Mouse (Mus musculus): ENCODE data around the gene Srrm4. TPM values are rescaled to one million over a fixed set of nuclear protein-coding genes. Genes with fewer than 3 reads are reported as not detected.
"Not testable (repeated sequence)": the region's sequence is repeated elsewhere in the genome, so short reads cannot be mapped to it uniquely, and the experiment has no call there.

Srrm4 gene
- polyA plus RNA-seq, 1 experiment from 2014 or later = 4.3 TPM

- Histone ChIP-seq H3K36me3 (replicated peaks) (peaks cover 4% of the 10 kb centered on the region; the same call in 1 of the 2 replicates), H3K27ac (replicated peaks) (no peak overlapping the region), H3K27me3 (replicated peaks; ENCODE audit: low read depth, poor library complexity, severe bottlenecking) (peaks cover 74% of the 10 kb centered on the region), H3K9me3 (no peaks in the 10 kb centered on the region), H3K4me3 (no peak overlapping the region), H3K4me1 (peaks cover 19% of the 10 kb centered on the region)
- 37% methylated on average over 23 of the region's 23 CpGs for WGBS
- DNase-seq (ENCODE audit: low spot score) = no peak
These were observed 145.1 kb downstream of the Srrm4 start for GRCm38 (mm10) chr5:116446552-116446951.

GRCm38 (mm10) chr5:116445634-116446367 lies 145.8 kb downstream of the Srrm4 start:
- H3K27ac ChIP-seq (replicated peaks) = no peak overlapping the region
- 43% methylated on average over 10 of the region's 10 CpGs for WGBS
- H3K4me3 ChIP-seq = no peak overlapping the region
- H3K4me1 ChIP-seq = peaks cover 19% of the 10 kb centered on the region
- peaks cover 4% of the 10 kb centered on the region; the same call in 1 of the 2 replicates for H3K36me3 ChIP-seq (replicated peaks)
- H3K27me3 ChIP-seq (replicated peaks; ENCODE audit: low read depth, poor library complexity, severe bottlenecking) = peaks cover 73% of the 10 kb centered on the region
- H3K9me3 ChIP-seq = no peaks in the 10 kb centered on the region
- no peak for DNase-seq (ENCODE audit: low spot score)

- peaks cover 4% of the 10 kb centered on the region; the same call in 1 of the 2 replicates for H3K36me3 ChIP-seq (replicated peaks)
- H3K4me3 ChIP-seq = no peak overlapping the region
- H3K4me1 ChIP-seq = peaks cover 18% of the 10 kb centered on the region
- WGBS = 59% methylated on average over 27 of the region's 27 CpGs
- peaks cover 62% of the 10 kb centered on the region for H3K27me3 ChIP-seq (replicated peaks; ENCODE audit: low read depth, poor library complexity, severe bottlenecking)
- peak; percentile 52 for DNase-seq (ENCODE audit: low spot score)
- no peaks in the 10 kb centered on the region for H3K9me3 ChIP-seq
- H3K27ac ChIP-seq (replicated peaks) = no peak overlapping the region
These were observed 147.1 kb downstream of the Srrm4 start for GRCm38 (mm10) chr5:116444517-116444916.

- Histone ChIP-seq H3K36me3 (replicated peaks) (peaks cover 4% of the 10 kb centered on the region; the same call in 1 of the 2 replicates), H3K27me3 (replicated peaks; ENCODE audit: low read depth, poor library complexity, severe bottlenecking) (peaks cover 53% of the 10 kb centered on the region), H3K4me3 (no peak overlapping the region), H3K27ac (replicated peaks) (no peak overlapping the region), H3K4me1 (peaks cover 9% of the 10 kb centered on the region), H3K9me3 (no peaks in the 10 kb centered on the region)
- WGBS = 81% methylated on average over 8 of the region's 8 CpGs
- no peak for DNase-seq (ENCODE audit: low spot score)
These were observed 148.1 kb downstream of the Srrm4 start for GRCm38 (mm10) chr5:116443459-116443940.

GRCm38 (mm10) chr5:116442697-116443458 lies 148.7 kb downstream of the Srrm4 start:
- 68% methylated on average over 7 of the region's 7 CpGs for WGBS
- Histone ChIP-seq H3K9me3 (no peaks in the 10 kb centered on the region), H3K4me3 (no peak overlapping the region), H3K4me1 (peaks cover 9% of the 10 kb centered on the region), H3K36me3 (replicated peaks) (peaks cover 4% of the 10 kb centered on the region; the same call in 1 of the 2 replicates), H3K27me3 (replicated peaks; ENCODE audit: low read depth, poor library complexity, severe bottlenecking) (peaks cover 46% of the 10 kb centered on the region), H3K27ac (replicated peaks) (no peak overlapping the region)
- no peak for DNase-seq (ENCODE audit: low spot score)

- Histone ChIP-seq H3K27ac (replicated peaks) (no peak overlapping the region), H3K4me3 (no peak overlapping the region), H3K9me3 (no peaks in the 10 kb centered on the region), H3K4me1 (peaks cover 7% of the 10 kb centered on the region), H3K27me3 (replicated peaks; ENCODE audit: low read depth, poor library complexity, severe bottlenecking) (peaks cover 23% of the 10 kb centered on the region), H3K36me3 (replicated peaks) (peaks cover 4% of the 10 kb centered on the region; the same call in 1 of the 2 replicates)
- DNase-seq (ENCODE audit: low spot score) = no peak
- 75% methylated on average over 4 of the region's 4 CpGs for WGBS
These were observed 151.4 kb downstream of the Srrm4 start for GRCm38 (mm10) chr5:116440251-116440650.

GRCm38 (mm10) chr5:116438328-116438727 lies 153.3 kb downstream of the Srrm4 start:
- no peak overlapping the region for H3K27ac ChIP-seq (replicated peaks)
- no peak for DNase-seq (ENCODE audit: low spot score)
- WGBS = 41% methylated on average over 4 of the region's 4 CpGs

GRCm38 (mm10) chr5:116436117-116436516 lies 155.5 kb downstream of the Srrm4 start:
- Histone ChIP-seq H3K27me3 (replicated peaks; ENCODE audit: low read depth, poor library complexity, severe bottlenecking) (no peaks in the 10 kb centered on the region), H3K4me1 (peaks cover 10% of the 10 kb centered on the region; the same call in 1 of the 2 replicates), H3K9me3 (no peaks in the 10 kb centered on the region), H3K4me3 (no peak overlapping the region), H3K27ac (replicated peaks) (no peak overlapping the region), H3K36me3 (replicated peaks) (no peaks in the 10 kb centered on the region)
- no peak for DNase-seq (ENCODE audit: low spot score)

More at GRCm38 (mm10) chr5:116438328-116438727, 153.3 kb downstream of the Srrm4 start:
- Histone ChIP-seq H3K4me1 (peaks cover 10% of the 10 kb centered on the region; the same call in 1 of the 2 replicates), H3K4me3 (no peak overlapping the region), H3K9me3 (no peaks in the 10 kb centered on the region), H3K27me3 (replicated peaks; ENCODE audit: low read depth, poor library complexity, severe bottlenecking) (peaks cover 7% of the 10 kb centered on the region; the same call in 1 of the 2 replicates), H3K36me3 (replicated peaks) (peaks cover under 1% of the 10 kb centered on the region; the same call in 1 of the 2 replicates)

GRCm38 (mm10) chr5:116434976-116435850 lies 156.4 kb downstream of the Srrm4 start:
- DNase-seq (ENCODE audit: low spot score) = no peak
- no peaks in the 10 kb centered on the region for H3K27me3 ChIP-seq (replicated peaks; ENCODE audit: low read depth, poor library complexity, severe bottlenecking)
- no peaks in the 10 kb centered on the region for H3K36me3 ChIP-seq (replicated peaks)
- H3K4me1 ChIP-seq = peaks cover 10% of the 10 kb centered on the region; the same call in 1 of the 2 replicates
- no peaks in the 10 kb centered on the region for H3K9me3 ChIP-seq
- H3K4me3 ChIP-seq = no peak overlapping the region
- H3K27ac ChIP-seq (replicated peaks) = no peak overlapping the region
- WGBS = 70% methylated on average over 13 of the region's 13 CpGs

GRCm38 (mm10) chr5:116432871-116433270 lies 158.7 kb downstream of the Srrm4 start:
- no peaks in the 10 kb centered on the region for H3K36me3 ChIP-seq (replicated peaks)
- no peaks in the 10 kb centered on the region for H3K9me3 ChIP-seq
- no peak overlapping the region for H3K27ac ChIP-seq (replicated peaks)
- no peak for DNase-seq (ENCODE audit: low spot score)
- H3K4me1 ChIP-seq = peaks cover 3% of the 10 kb centered on the region
- no peaks in the 10 kb centered on the region for H3K27me3 ChIP-seq (replicated peaks; ENCODE audit: low read depth, poor library complexity, severe bottlenecking)
- H3K4me3 ChIP-seq = no peak overlapping the region
- WGBS = 40% methylated on average over 7 of the region's 7 CpGs

- WGBS = 83% methylated on average over 2 of the region's 2 CpGs
- Histone ChIP-seq H3K4me1 (peaks cover 17% of the 10 kb centered on the region), H3K4me3 (no peak overlapping the region), H3K27me3 (replicated peaks; ENCODE audit: low read depth, poor library complexity, severe bottlenecking) (peaks cover 24% of the 10 kb centered on the region), H3K36me3 (replicated peaks) (no peaks in the 10 kb centered on the region), H3K9me3 (no peaks in the 10 kb centered on the region), H3K27ac (replicated peaks) (no peak overlapping the region)
- DNase-seq (ENCODE audit: low spot score) = no peak
These were observed 164.9 kb downstream of the Srrm4 start for GRCm38 (mm10) chr5:116426701-116427100.

GRCm38 (mm10) chr5:116425709-116426108 lies 165.9 kb downstream of the Srrm4 start:
- not testable (repeated sequence) for DNase-seq (ENCODE audit: low spot score); H3K36me3 ChIP-seq (replicated peaks); H3K4me3 ChIP-seq; H3K9me3 ChIP-seq; H3K27ac ChIP-seq (replicated peaks)
- Histone ChIP-seq H3K4me1 (peaks cover 19% of the 10 kb centered on the region), H3K27me3 (replicated peaks; ENCODE audit: low read depth, poor library complexity, severe bottlenecking) (peaks cover 27% of the 10 kb centered on the region)
- 83% methylated on average over 3 of the region's 3 CpGs for WGBS

All from embryonic facial prominence, embryonic 10.5 days (tissue).